Mouse (Mus musculus) brain, adult 10 weeks (tissue): ENCODE results near the gene Ecm2. TPM values are rescaled to one million over a fixed set of nuclear protein-coding genes. Genes with fewer than 3 reads are reported as not detected.

Source experiments
- polyA plus RNA-seq: library from polyadenylated mRNA; stranded (reverse); fragments of 350-450 nt; fragmentation: Illumina TruSeq; extraction: RNeasy Lipid Tissue Mini Kit (QIAGEN cat#74804); gene quantifications from one replicate; pipeline ENCODE4 v1.2.3, GENCODE M21; 2015; ENCODE audit warnings: low read depth, low replicate concordance

Gene Ecm2
- 5.8 TPM for polyA plus RNA-seq

DNA sequence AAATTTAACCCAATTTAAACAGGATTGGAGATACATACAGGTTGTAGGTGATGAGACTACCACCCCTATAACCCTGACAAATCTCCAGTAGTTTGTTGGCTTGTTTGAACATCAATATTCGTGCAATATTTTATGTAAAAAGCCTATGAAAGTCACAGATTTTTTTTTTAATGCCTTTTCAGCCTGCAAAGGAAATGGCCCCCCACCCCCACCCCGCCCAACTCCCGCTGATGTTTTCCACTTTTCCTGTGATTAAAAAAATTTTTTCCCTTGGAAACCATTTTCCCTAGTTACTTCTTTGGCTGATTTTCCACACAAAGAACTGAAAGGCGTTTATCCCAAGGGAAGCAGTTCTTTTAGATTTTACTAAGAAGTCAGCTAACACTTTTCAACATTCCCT lies at the start of gene Ecm2:
Ecm2 (plus strand) TSS at position 301 of the 400 bp plus-strand sequence.

GRCm38 (mm10) chr13:49492376-49493368 lies 11.9 kb upstream of the Ecm2 start, which contains the start of gene Tes3-ps:
Tes3-ps (plus strand) TSS chr13:49493318.

GRCm38 (mm10) chr13:49544279-49544678 lies 39.7 kb downstream of the Ecm2 start, which contains the start of gene Aspn:
Aspn (plus strand) TSS chr13:49544443.

GRCm38 (mm10) chr13:49581541-49582530 lies 77.2 kb downstream of the Ecm2 start, which contains the start of gene Omd:
Omd (plus strand) TSS chr13:49582462.

Other genes with a start within 250 kb of the Ecm2 start
- gene Fgd3, start 184.5 kb upstream of the Ecm2 start, polyA plus RNA-seq = 6.1 TPM
- 36.3 TPM for gene Bicd2, start 163.2 kb upstream of the Ecm2 start, polyA plus RNA-seq
- 16.7 TPM for gene Ippk, start 83.6 kb upstream of the Ecm2 start, polyA plus RNA-seq
- 0.36 TPM for gene Tes3-ps, start 11.5 kb upstream of the Ecm2 start, polyA plus RNA-seq
- 3.0 TPM for gene Aspn, start 39.6 kb downstream of the Ecm2 start, polyA plus RNA-seq
- gene Omd, start 77.7 kb downstream of the Ecm2 start, polyA plus RNA-seq = 2.3 TPM
- gene Ogn, start 103.2 kb downstream of the Ecm2 start, polyA plus RNA-seq = 9.1 TPM
- 1.1 TPM for gene Cenpp, start 148.0 kb downstream of the Ecm2 start, polyA plus RNA-seq
- 14.0 TPM for gene Nol8, start 148.3 kb downstream of the Ecm2 start, polyA plus RNA-seq
- 39.2 TPM for gene Iars, start 177.3 kb downstream of the Ecm2 start, polyA plus RNA-seq